Mouse (Mus musculus) mature B cell (primary cell): ENCODE measurements at regions not wholly inside any gene's neighbourhood (a gene's known extent, or its start where the extent isn't known, plus 50 kb on each side); places are given as distances from the start of the nearest gene placed in this dataset.

ENCODE experiments used
- in situ Hi-C: fragments of 300-500 bp; cut with MboI; formaldehyde crosslinking; loops from 2 replicates; pipeline ENCODE4 v1.14.3; 2019

- in situ Hi-C loops, result no loop called here
These were observed 80.0 kb upstream of the Thbs1 start for GRCm38 (mm10) chr2:118031662-118032061.

GRCm38 (mm10) chr2:118033377-118033776, 78.3 kb upstream of the Thbs1 start:
- in situ Hi-C loops, result no loop called here

- in situ Hi-C loops, result no loop called here
These were observed 77.7 kb upstream of the Thbs1 start for GRCm38 (mm10) chr2:118034026-118034425.

- in situ Hi-C loops, result no loop called here
These were observed 76.3 kb upstream of the Thbs1 start for GRCm38 (mm10) chr2:118035333-118035732.

- in situ Hi-C loops, result no loop called here
These were observed 72.5 kb upstream of the Thbs1 start for GRCm38 (mm10) chr2:118038859-118039818.

- in situ Hi-C loops, result no loop called here
These were observed 71.9 kb upstream of the Thbs1 start for GRCm38 (mm10) chr2:118039819-118040206.

- in situ Hi-C loops, result no loop called here
These were observed 69.2 kb upstream of the Thbs1 start for GRCm38 (mm10) chr2:118042380-118043055.

- in situ Hi-C loops, result no loop called here
These were observed 67.0 kb upstream of the Thbs1 start for GRCm38 (mm10) chr2:118044666-118045065.

- in situ Hi-C loops, result no loop called here
These were observed 61.4 kb upstream of the Thbs1 start for GRCm38 (mm10) chr2:118050326-118050725.

GRCm38 (mm10) chr2:118051610-118052009, 60.1 kb upstream of the Thbs1 start:
- in situ Hi-C loops, result no loop called here

GRCm38 (mm10) chr2:118053512-118053911, 58.2 kb upstream of the Thbs1 start:
- in situ Hi-C loops, result no loop called here

- in situ Hi-C loops, result no loop called here
These were observed 52.9 kb upstream of the Thbs1 start for GRCm38 (mm10) chr2:118058654-118059395.

- in situ Hi-C loops, result no loop called here
These were observed 50.4 kb upstream of the Thbs1 start for GRCm38 (mm10) chr2:118061291-118061690.
